Mouse (Mus musculus) cortical plate, adult 2 months (tissue): ENCODE data around the gene A030003K21Rik.

ENCODE experiments used
- CTCF ChIP-seq: fragments of 200-500 bp; IDR thresholded peaks from 2 replicates; pipeline ENCODE4 v1.5.1; 2011; ENCODE audit warnings: mild to moderate bottlenecking, control low read depth, low read length; ENCODE audit not compliant: insufficient read depth; ENCODE audit errors: extremely low read depth
- POLR2A ChIP-seq: fragments of 200-500 bp; IDR thresholded peaks from 2 replicates; pipeline ENCODE4 v1.6.1; 2011; ENCODE audit warnings: mild to moderate bottlenecking, low read length, control low read depth; ENCODE audit not compliant: insufficient read depth; ENCODE audit errors: extremely low read depth

DNA sequence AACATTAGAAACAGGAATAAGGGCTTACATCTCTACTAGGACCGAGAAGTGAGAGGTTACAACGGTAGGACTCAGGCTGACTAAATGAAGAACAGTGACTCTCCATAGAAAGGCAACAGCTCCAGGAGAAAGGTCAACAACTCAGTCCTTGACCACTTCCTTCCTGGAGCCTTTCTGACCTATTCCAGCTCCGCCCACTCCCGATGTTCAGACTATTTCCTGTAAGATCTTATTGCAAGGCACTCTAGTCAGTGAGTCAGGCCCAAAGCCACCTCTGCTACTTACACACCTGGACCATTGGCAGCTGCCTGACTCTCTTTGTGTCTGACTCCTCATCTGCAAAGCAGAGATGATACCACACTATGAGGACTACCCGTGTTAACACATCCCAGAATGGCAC, 32.6 kb upstream of the A030003K21Rik start:
- TF ChIP-seq POLR2A (no peak), CTCF (no peak)
